Mouse (Mus musculus) lung, adult 18-20 months (tissue): ENCODE results near the gene Lpar5.

ENCODE experiments used
- DNase-seq, 2 experiments: peaks; one replicate each; pipeline ENCODE4 v3.0.0; 2022; ENCODE audit warnings: mixed read lengths in 2 of 2

Lpar5 gene

GRCm38 (mm10) chr6:125129710-125130402 is 62.1 kb downstream of the Lpar5 start:
- DNase-seq: no peak

DNA sequence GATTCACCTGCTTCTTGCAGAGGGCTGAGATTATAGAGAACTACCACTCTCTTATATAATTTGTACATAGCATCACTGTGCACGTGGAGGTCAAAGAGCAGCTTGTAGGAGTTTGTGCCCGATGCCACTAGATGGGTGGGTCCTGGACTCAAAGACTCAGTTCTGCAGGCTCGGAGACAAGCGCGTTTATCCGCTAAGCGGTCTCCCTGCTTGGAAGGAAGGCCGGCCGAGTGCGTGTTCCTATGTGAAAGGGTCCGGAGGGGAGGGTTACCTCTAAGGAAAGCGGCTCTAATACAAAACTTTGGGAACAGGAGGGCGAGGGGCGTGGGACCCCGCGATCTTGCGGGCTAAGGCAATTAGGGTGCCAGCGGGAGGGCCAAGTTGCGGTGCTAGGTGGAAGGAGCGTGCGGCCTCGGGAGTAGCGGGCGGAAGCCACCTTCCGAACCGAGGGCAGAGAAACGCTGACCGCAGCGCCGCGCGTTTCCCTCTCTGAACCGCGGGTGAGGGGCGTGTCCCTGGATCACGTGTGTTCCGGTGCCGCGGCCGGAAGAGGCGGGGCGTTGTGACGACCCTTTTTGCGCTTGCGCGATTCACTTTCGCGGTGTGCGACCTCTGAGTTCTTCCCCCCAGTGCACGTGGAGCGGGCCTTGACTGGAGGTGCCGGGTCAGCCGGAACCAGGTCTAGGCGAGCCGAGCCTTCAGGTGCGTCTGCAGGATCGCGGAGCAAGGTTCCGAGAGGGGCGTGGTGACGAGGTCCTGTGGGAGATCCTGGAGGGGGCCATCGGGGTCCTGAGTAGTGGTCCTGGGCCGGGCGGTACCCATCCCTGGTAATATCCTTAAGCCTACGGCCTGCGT is 63.8 kb downstream of the Lpar5 start, which contains the start of gene Nop2:
Gene Nop2 (plus strand): TSS at position 608 of the 855 bp plus-strand sequence.
- peak; percentile 85 to 89 for DNase-seq
